ENCODE assay signal across 8 mouse cellular contexts in genomic region chr1:88757162-88757561, GRCm38 (mm10). TPM values are rescaled to one million over a fixed set of nuclear protein-coding genes. Genes with fewer than 3 reads are reported as not detected.
DNase-seq lines count a peak whose midpoint lies in the region; ATAC-seq lines count a peak whose summit lies in the region.

No protein-coding gene starts in this region.

- H3K9me3 ChIP-seq in embryonic facial prominence, embryonic 10.5 days, result no peaks in the 10 kb centered on the region
- no peaks in the 10 kb centered on the region for H3K9me3 ChIP-seq in limb, embryonic 15.5 days
- no peaks in the 10 kb centered on the region for H3K9me3 ChIP-seq in stomach, embryonic 16.5 days (replicated peaks; ENCODE audit: control insufficient read depth, low read length)

- H3K27ac ChIP-seq in embryonic facial prominence, embryonic 10.5 days (replicated peaks), result peak overlapping the region; percentile 58
- H3K27ac ChIP-seq in limb, embryonic 15.5 days, result peak overlapping the region; percentile 24; the same call in 1 of the 2 replicates
- peak overlapping the region; percentile 80 for H3K27ac ChIP-seq in stomach, embryonic 16.5 days (ENCODE audit: low read length)

- H3K4me3 ChIP-seq in embryonic facial prominence, embryonic 10.5 days, result no peak overlapping the region
- no peak overlapping the region for H3K4me3 ChIP-seq in limb, embryonic 15.5 days
- no peak overlapping the region for H3K4me3 ChIP-seq in stomach, embryonic 16.5 days (replicated peaks; ENCODE audit: low read length)

- whole genome bisulfite sequencing in embryonic facial prominence, embryonic 10.5 days, result 64% methylated on average over 7 of the region's 7 CpGs
- WGBS in limb, embryonic 15.5 days, result 61% methylated on average over 7 of the region's 7 CpGs
- WGBS in stomach, embryonic 16.5 days, result 49% methylated on average over 7 of the region's 7 CpGs

- no peak overlapping the region for H3K4me2 ChIP-seq in limb, embryonic 15.5 days
- H3K4me2 ChIP-seq in stomach, embryonic 16.5 days (ENCODE audit: low read depth, low read length), result no peak overlapping the region

- H3K9ac ChIP-seq in limb, embryonic 15.5 days, result no peak overlapping the region
- H3K9ac ChIP-seq in stomach, embryonic 16.5 days (ENCODE audit: low read length), result no peak overlapping the region; the same call in 1 of the 2 replicates

- no peaks in the 10 kb centered on the region for H3K36me3 ChIP-seq in embryonic facial prominence, embryonic 10.5 days (replicated peaks)
- H3K36me3 ChIP-seq in limb, embryonic 15.5 days, result no peaks in the 10 kb centered on the region
- H3K36me3 ChIP-seq in stomach, embryonic 16.5 days (ENCODE audit: control insufficient read depth, insufficient read depth, low read length), result no peaks in the 10 kb centered on the region

- H3K4me1 ChIP-seq in embryonic facial prominence, embryonic 10.5 days, result peaks cover 25% of the 10 kb centered on the region
- peaks cover 11% of the 10 kb centered on the region for H3K4me1 ChIP-seq in limb, embryonic 15.5 days
- peaks cover 9% of the 10 kb centered on the region for H3K4me1 ChIP-seq in stomach, embryonic 16.5 days (ENCODE audit: control insufficient read depth, insufficient read depth, low read length)

- H3K27me3 ChIP-seq in embryonic facial prominence, embryonic 10.5 days (replicated peaks; ENCODE audit: low read depth, poor library complexity, severe bottlenecking), result no peaks in the 10 kb centered on the region
- no peaks in the 10 kb centered on the region for H3K27me3 ChIP-seq in limb, embryonic 15.5 days
- H3K27me3 ChIP-seq in stomach, embryonic 16.5 days (ENCODE audit: control insufficient read depth, insufficient read depth, low read length), result no peaks in the 10 kb centered on the region

- DNase-seq in cerebellum, postnatal 10 days, result peak; percentile 26 to 38
- DNase-seq in cerebellum, postnatal 36 days, result no peak
- DNase-seq in embryonic facial prominence, embryonic 10.5 days (ENCODE audit: low spot score), result no peak
- peak; percentile 47 for DNase-seq in heart, postnatal 4 days
- no peak for DNase-seq in gastrocnemius, postnatal 36 days
- no peak for DNase-seq in spleen, postnatal 36 days (ENCODE audit: low spot score in 2 of 2)

- intact Hi-C loops in gastrocnemius, postnatal 36 days (cut with DNase I), result no loop called here

- no peak for ATAC-seq in limb, embryonic 15.5 days (ENCODE audit: insufficient number of reproducible peaks, low FRiP score, low TSS enrichment, low read depth)
- no peak for ATAC-seq in stomach, embryonic 16.5 days (ENCODE audit: insufficient read depth, low FRiP score)

RNA-seq across cellular contexts. Expression of gene Arl4c, which starts 55.1 kb away (rescaled TPM):
- polyA plus RNA-seq in embryonic facial prominence, embryonic 10.5 days (2016; fragmentation: Nextera tagmentation; extraction: Ambion mirVana), result 14.8 and 15.4 TPM in 2 replicates
- total RNA-seq in heart, postnatal 4 days (2021), result 10 to 100 TPM; 33.0 to 34.9 TPM
- polyA plus RNA-seq in limb, embryonic 15.5 days (2015; fragmentation: Nextera tagmentation; extraction: Ambion mirVana), result 5.9 and 7.8 TPM in 2 replicates
- 6.6 and 6.9 TPM in 2 replicates for polyA plus RNA-seq in stomach, embryonic 16.5 days (2015; fragmentation: Nextera tagmentation; extraction: Ambion mirVana)
- 1 to 10 TPM in 1 of 2 experiments, under 1 TPM in 1; 0.96 to 1.2 TPM for total RNA-seq in gastrocnemius, postnatal 36 days (2021)

Comparison
In these comparisons a context has a peak if more than half of its experiments do, and no peak if none do; other contexts are left out.
1. DNase-seq: peak in cerebellum, postnatal 10 days (2 of 2) and heart, postnatal 4 days (single experiment); none in cerebellum, postnatal 36 days (0 of 2), embryonic facial prominence, embryonic 10.5 days (single experiment), gastrocnemius, postnatal 36 days (0 of 2) and spleen, postnatal 36 days (0 of 2).
2. H3K27ac ChIP-seq: peak in every context shown above with its lines; median percentile 80 in stomach, embryonic 16.5 days; 58 in embryonic facial prominence, embryonic 10.5 days; 24 in limb, embryonic 15.5 days.